Mouse (Mus musculus) cerebellum, adult 9-11 months (tissue): ENCODE measurements around the gene Zfp804a.

Experiments
- DNase-seq: peaks from one replicate; pipeline ENCODE4 v3.0.0; 2022

Gene Zfp804a

GRCm38 (mm10) chr2:82282591-82283269, 229.7 kb downstream of the Zfp804a start:
- DNase-seq = no peak

GRCm38 (mm10) chr2:82294932-82295493, 242.0 kb downstream of the Zfp804a start:
- DNase-seq = no peak
